Mouse (Mus musculus) embryonic facial prominence, embryonic 13.5 days (tissue): ENCODE measurements around the gene Upk1a. TPM values are rescaled to one million over a fixed set of nuclear protein-coding genes. Genes with fewer than 3 reads are reported as not detected.

Experiments used
- ATAC-seq: fragments of 200-750 bp; cut with Nextera tagmentation; 2 replicates; pipeline ENCODE4 v1.8.0; 2017; ENCODE audit warnings: low read depth; ENCODE audit not compliant: insufficient number of reproducible peaks, insufficient read depth, low FRiP score, low TSS enrichment
- H3K27ac ChIP-seq: fragments of 300-500 bp; sonication (generic); 2 replicates; pipeline ENCODE4 v1.5.1; 2015; ENCODE audit warnings: moderate library complexity, mild to moderate bottlenecking, inconsistent platforms
- H3K27me3 ChIP-seq: fragments of 300-500 bp; sonication (generic); 2 replicates; pipeline ENCODE4 v1.6.1; 2015; ENCODE audit warnings: mild to moderate bottlenecking, inconsistent platforms
- H3K36me3 ChIP-seq: fragments of 300-500 bp; sonication (generic); 2 replicates; pipeline ENCODE4 v1.6.1; 2015; ENCODE audit warnings: mild to moderate bottlenecking, inconsistent platforms
- H3K4me1 ChIP-seq: fragments of 300-500 bp; sonication (generic); 2 replicates; pipeline ENCODE4 v1.6.1; 2015; ENCODE audit warnings: inconsistent platforms
- H3K4me2 ChIP-seq: fragments of 300-500 bp; sonication (generic); 2 replicates; pipeline ENCODE4 v1.6.1; 2015; ENCODE audit warnings: moderate library complexity, mild to moderate bottlenecking, inconsistent platforms
- H3K4me3 ChIP-seq: fragments of 300-500 bp; sonication (generic); 2 replicates; pipeline ENCODE4 v1.5.1; 2015; ENCODE audit warnings: mild to moderate bottlenecking, inconsistent platforms
- H3K9ac ChIP-seq: fragments of 300-500 bp; sonication (generic); 2 replicates; pipeline ENCODE4 v1.6.1; 2015; ENCODE audit warnings: mild to moderate bottlenecking, inconsistent platforms
- H3K9me3 ChIP-seq: fragments of 300-500 bp; sonication (generic); 2 replicates; pipeline ENCODE4 v1.6.1; 2016; ENCODE audit warnings: inconsistent platforms
- WGBS: fragments of 180-500 bp; shearing (Covaris S2); methylation state at CpG from one replicate; pipeline ENCODE4 v1.1.7; 2015; ENCODE audit warnings: mixed read lengths; 5-methylcytosine and 5-hydroxymethylcytosine counted together
- microRNA-seq: library from miRNA; unstranded; fragments of <30 nt; microRNA quantifications from one replicate; pipeline ENCODE4, GENCODE M21; 2016
- polyA plus RNA-seq: library from polyadenylated mRNA; unstranded; fragments of >200 nt; fragmentation: Nextera tagmentation; extraction: Ambion mirVana; gene quantifications from 2 replicates; pipeline ENCODE4 v1.2.1, GENCODE M21; 2015

Gene Upk1a
- polyA plus RNA-seq, 1 experiment from 2014 or later = 0.28 TPM

DNA sequence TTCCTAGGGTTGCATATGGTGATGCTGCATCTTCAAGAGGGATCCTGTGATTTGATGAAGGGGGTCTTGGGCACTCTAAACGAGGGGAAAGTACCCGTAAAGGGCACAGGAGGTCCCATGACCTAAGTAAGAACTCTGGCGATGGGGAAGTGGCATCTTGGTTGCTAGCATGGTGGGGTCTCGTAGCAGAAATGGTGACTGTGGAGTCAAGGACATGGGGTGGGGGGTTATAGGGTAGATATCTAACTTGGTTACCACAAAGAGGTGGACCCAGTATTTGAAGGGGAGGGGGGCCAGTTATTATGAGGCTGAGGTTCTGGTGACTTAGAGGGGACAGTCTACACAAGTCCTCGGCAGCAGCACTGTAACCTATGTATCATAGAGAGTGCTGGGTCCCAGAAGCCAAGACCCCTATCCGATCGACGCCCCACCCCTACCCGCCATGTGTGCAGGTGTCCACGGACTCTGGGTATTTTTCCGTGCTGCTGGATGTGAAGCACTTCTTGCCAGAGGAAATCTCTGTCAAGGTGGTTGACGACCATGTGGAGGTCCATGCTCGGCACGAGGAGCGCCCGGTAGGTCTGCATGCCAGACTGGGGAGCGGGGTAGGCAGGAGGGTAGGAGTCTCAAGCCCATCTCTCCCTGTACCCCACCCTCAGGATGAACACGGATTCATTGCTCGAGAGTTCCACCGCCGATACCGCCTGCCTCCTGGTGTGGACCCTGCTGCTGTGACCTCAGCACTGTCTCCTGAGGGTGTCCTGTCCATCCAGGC, 58.6 kb downstream of the Upk1a start:
- no peaks in the 10 kb centered on the region for H3K27me3 ChIP-seq
- peaks cover 31% of the 10 kb centered on the region for H3K4me1 ChIP-seq
- WGBS = 87% methylated on average over 22 of the region's 22 CpGs
- ATAC-seq = no peak
- no peak overlapping the region for H3K27ac ChIP-seq
- H3K36me3 ChIP-seq = peaks cover 38% of the 10 kb centered on the region
- peak overlapping the region; percentile 61 for H3K4me3 ChIP-seq
- H3K9me3 ChIP-seq = no peaks in the 10 kb centered on the region
- peak overlapping the region; percentile 94 for H3K4me2 ChIP-seq
- peak overlapping the region; percentile 82 for H3K9ac ChIP-seq

Small RNA genes lying within 50 kb of the gene (microRNA-seq; reads per million reads assigned to microRNA genes)
- not detected for gene Mir3569

Other genes with a start within 250 kb of the Upk1a start
- gene Tyrobp, start 199.1 kb downstream of the Upk1a start, polyA plus RNA-seq = 38.9 and 40.9 TPM in 2 replicates
- 0.72 and 0.91 TPM in 2 replicates for gene Hcst, start 193.0 kb downstream of the Upk1a start, polyA plus RNA-seq
- 1.8 and 2.5 TPM in 2 replicates for gene Nfkbid, start 191.1 kb downstream of the Upk1a start, polyA plus RNA-seq
- 53.4 and 54.1 TPM in 2 replicates for gene Aplp1, start 167.3 kb downstream of the Upk1a start, polyA plus RNA-seq
- 0.17 and 0.52 TPM in 2 replicates for gene Kirrel2, start 155.2 kb downstream of the Upk1a start, polyA plus RNA-seq
- gene Nphs1, start 154.5 kb downstream of the Upk1a start, polyA plus RNA-seq = 0.13 and 0.36 TPM in 2 replicates
- gene Prodh2, start 119.2 kb downstream of the Upk1a start, polyA plus RNA-seq = 0.73 TPM in 1 of 2 replicates, not detected in the other
- gene Arhgap33, start 77.8 kb downstream of the Upk1a start, polyA plus RNA-seq = 16.4 and 17.5 TPM in 2 replicates
- 16.5 and 21.0 TPM in 2 replicates for gene Hspb6, start 60.7 kb downstream of the Upk1a start, polyA plus RNA-seq
- 15.8 and 17.4 TPM in 2 replicates for gene Proser3, start 60.5 kb downstream of the Upk1a start, polyA plus RNA-seq
- gene Lin37, start 53.0 kb downstream of the Upk1a start, polyA plus RNA-seq = 44.1 and 47.7 TPM in 2 replicates
- 97.0 and 104 TPM in 2 replicates for gene U2af1l4, start 49.5 kb downstream of the Upk1a start, polyA plus RNA-seq
- gene Gm49396, start 49.5 kb downstream of the Upk1a start, polyA plus RNA-seq = 14.9 and 15.4 TPM in 2 replicates
- gene Psenen, start 49.2 kb downstream of the Upk1a start, polyA plus RNA-seq = 131 and 138 TPM in 2 replicates
- gene Igflr1, start 47.4 kb downstream of the Upk1a start, polyA plus RNA-seq = 4.3 and 4.8 TPM in 2 replicates
- gene Kmt2b, start 24.1 kb downstream of the Upk1a start, polyA plus RNA-seq = 9.3 and 13.8 TPM in 2 replicates
- 0.27 and 0.29 TPM in 2 replicates for gene Zbtb32, start 13.9 kb downstream of the Upk1a start, polyA plus RNA-seq
- 818 and 841 TPM in 2 replicates for gene Cox6b1, start 13.3 kb upstream of the Upk1a start, polyA plus RNA-seq
- not detected in 2 replicates for gene Etv2, start 23.0 kb upstream of the Upk1a start, polyA plus RNA-seq
- 128 and 139 TPM in 2 replicates for gene Rbm42, start 37.5 kb upstream of the Upk1a start, polyA plus RNA-seq
- gene Haus5, start 52.1 kb upstream of the Upk1a start, polyA plus RNA-seq = 51.0 and 51.3 TPM in 2 replicates
- gene Pmis2, start 58.8 kb upstream of the Upk1a start, polyA plus RNA-seq = not detected in 2 replicates
- not detected in 2 replicates for gene 2200002J24Rik, start 86.1 kb upstream of the Upk1a start, polyA plus RNA-seq
- 0.10 and 0.17 TPM in 2 replicates for gene Atp4a, start 99.4 kb upstream of the Upk1a start, polyA plus RNA-seq
- gene Tmem147, start 116.7 kb upstream of the Upk1a start, polyA plus RNA-seq = 181 and 185 TPM in 2 replicates
- gene Gapdhs, start 130.8 kb upstream of the Upk1a start, polyA plus RNA-seq = 0.74 and 0.90 TPM in 2 replicates
- 2.5 and 3.3 TPM in 2 replicates for gene Sbsn, start 138.6 kb upstream of the Upk1a start, polyA plus RNA-seq
- gene Dmkn, start 150.9 kb upstream of the Upk1a start, polyA plus RNA-seq = 14.5 and 22.3 TPM in 2 replicates
- gene Krtdap, start 175.0 kb upstream of the Upk1a start, polyA plus RNA-seq = 72.6 and 127 TPM in 2 replicates
- not detected in 2 replicates for gene Ffar2, start 210.9 kb upstream of the Upk1a start, polyA plus RNA-seq
- gene Ffar3, start 243.3 kb upstream of the Upk1a start, polyA plus RNA-seq = not detected in 2 replicates
- gene Ffar1, start 248.7 kb upstream of the Upk1a start, polyA plus RNA-seq = not detected in 2 replicates